In genomic region chr9:87729316-87730270, GRCm38 (mm10) we compare ENCODE assay signal across 8 mouse cellular contexts. TPM values are rescaled to one million over a fixed set of nuclear protein-coding genes. Genes with fewer than 3 reads are reported as not detected.
DNase-seq lines count a peak whose midpoint lies in the region; ATAC-seq and TF ChIP-seq lines count a peak whose summit lies in the region.

No protein-coding gene starts in this region.

- H3K4me2 ChIP-seq in lung, embryonic 16.5 days (ENCODE audit: low read depth, low read length): peak overlapping the region; percentile 70
- peak overlapping the region; percentile 72 for H3K4me2 ChIP-seq in embryonic facial prominence, embryonic 12.5 days (replicated peaks)
- H3K4me2 ChIP-seq in heart, embryonic 14.5 days (ENCODE audit: low read length): peak overlapping the region; percentile 64
- peak overlapping the region; percentile 77 for H3K4me2 ChIP-seq in limb, embryonic 14.5 days (replicated peaks; ENCODE audit: low read depth, low read length, severe bottlenecking)

- under 1% methylated on average over 75 of the region's 75 CpGs for WGBS in lung, embryonic 16.5 days
- WGBS in embryonic facial prominence, embryonic 12.5 days: 1% methylated on average over 74 of the region's 75 CpGs
- 1% methylated on average over 72 of the region's 75 CpGs for WGBS in heart, embryonic 14.5 days
- WGBS in limb, embryonic 14.5 days: 1% methylated on average over 72 of the region's 75 CpGs

- H3K9me3 ChIP-seq in lung, embryonic 16.5 days (ENCODE audit: control insufficient read depth, low read length): no peaks in the 10 kb centered on the region
- no peaks in the 10 kb centered on the region for H3K9me3 ChIP-seq in embryonic facial prominence, embryonic 12.5 days
- no peaks in the 10 kb centered on the region for H3K9me3 ChIP-seq in heart, embryonic 14.5 days (ENCODE audit: control insufficient read depth, low read length)
- no peaks in the 10 kb centered on the region for H3K9me3 ChIP-seq in limb, embryonic 14.5 days (ENCODE audit: control insufficient read depth, low read length)

- H3K9ac ChIP-seq in lung, embryonic 16.5 days (ENCODE audit: low read length): peak overlapping the region; percentile 57
- H3K9ac ChIP-seq in embryonic facial prominence, embryonic 12.5 days: peak overlapping the region; percentile 75
- H3K9ac ChIP-seq in heart, embryonic 14.5 days (ENCODE audit: low read length): peak overlapping the region; percentile 90
- H3K9ac ChIP-seq in limb, embryonic 14.5 days (ENCODE audit: low read depth, low read length, severe bottlenecking): peak overlapping the region; percentile 97

- ATAC-seq in lung, embryonic 16.5 days (ENCODE audit: low read depth): peak; percentile 65
- ATAC-seq in embryonic facial prominence, embryonic 12.5 days (ENCODE audit: insufficient number of reproducible peaks, insufficient read depth, low FRiP score, low TSS enrichment): peak; percentile 50
- peak; percentile 22; the same call in 1 of the 2 replicates for ATAC-seq in heart, embryonic 14.5 days (ENCODE audit: insufficient number of reproducible peaks, insufficient read depth, low FRiP score, low read depth)
- ATAC-seq in limb, embryonic 14.5 days (ENCODE audit: low FRiP score, low read depth): no peak
- ATAC-seq in neutrophil, adult 5-6 weeks (ENCODE audit: extremely low read depth, insufficient number of reproducible peaks, low FRiP score, poor library complexity, severe bottlenecking): 0 out of 2 replicates have a peak, but pooled peaks have one; percentile 1
- no peak for ATAC-seq in frontal cortex, adult (ENCODE audit: low TSS enrichment)

- peaks cover 16% of the 10 kb centered on the region for H3K4me1 ChIP-seq in lung, embryonic 16.5 days (replicated peaks; ENCODE audit: control insufficient read depth, insufficient read depth, low read length)
- H3K4me1 ChIP-seq in embryonic facial prominence, embryonic 12.5 days: peaks cover 11% of the 10 kb centered on the region
- H3K4me1 ChIP-seq in heart, embryonic 14.5 days (ENCODE audit: control insufficient read depth in 2 of 2, insufficient read depth in 2 of 2, low read length in 2 of 2): peaks cover 3 to 4% of the 10 kb centered on the region in 2 experiments; a peak in 2 of 4 replicates
- H3K4me1 ChIP-seq in limb, embryonic 14.5 days (ENCODE audit: control insufficient read depth, insufficient read depth, low read length): peaks cover 10% of the 10 kb centered on the region; the same call in 1 of the 2 replicates

- no peak for DNase-seq in lung, adult 18-20 months
- no peak for DNase-seq in limb, embryonic 14.5 days (ENCODE audit: low spot score)
- no peak for DNase-seq in cerebellum, adult 9-11 months

- no peak for TF ChIP-seq POLR2A in limb, embryonic 14.5 days (IDR thresholded peaks at IDR 0.05; ENCODE audit: borderline replicate concordance, extremely low read depth, insufficient read depth, insufficient read length)

- H3K36me3 ChIP-seq in lung, embryonic 16.5 days (ENCODE audit: control insufficient read depth, insufficient read depth, low read length): no peaks in the 10 kb centered on the region
- H3K36me3 ChIP-seq in embryonic facial prominence, embryonic 12.5 days: no peaks in the 10 kb centered on the region
- peaks cover 9% of the 10 kb centered on the region for H3K36me3 ChIP-seq in heart, embryonic 14.5 days (ENCODE audit: control insufficient read depth, insufficient read depth, low read length)
- H3K36me3 ChIP-seq in limb, embryonic 14.5 days (ENCODE audit: control insufficient read depth, insufficient read depth, low read length): peaks cover 3% of the 10 kb centered on the region; the same call in 1 of the 2 replicates

- H3K27me3 ChIP-seq in lung, embryonic 16.5 days (ENCODE audit: control insufficient read depth, insufficient read depth, low read depth, low read length): peaks cover 61% of the 10 kb centered on the region
- H3K27me3 ChIP-seq in embryonic facial prominence, embryonic 12.5 days: peaks cover 37% of the 10 kb centered on the region
- peaks cover 18% of the 10 kb centered on the region for H3K27me3 ChIP-seq in heart, embryonic 14.5 days (ENCODE audit: control insufficient read depth, insufficient read depth, low read length)
- H3K27me3 ChIP-seq in limb, embryonic 14.5 days (ENCODE audit: control insufficient read depth, insufficient read depth, low read length): peaks cover 32% of the 10 kb centered on the region

- H3K4me3 ChIP-seq in lung, embryonic 16.5 days (ENCODE audit: low read length): peak overlapping the region; percentile 50
- H3K4me3 ChIP-seq in embryonic facial prominence, embryonic 12.5 days: peak overlapping the region; percentile 53
- peak overlapping the region; percentile 68 to 80 for H3K4me3 ChIP-seq in heart, embryonic 14.5 days (ENCODE audit: control insufficient read depth in 1 of 2, insufficient read depth in 1 of 2, low read depth in 1 of 2, low read length in 2 of 2)
- peak overlapping the region; percentile 80 for H3K4me3 ChIP-seq in limb, embryonic 14.5 days (replicated peaks; ENCODE audit: low read length)

- no peak overlapping the region for H3K27ac ChIP-seq in lung, embryonic 16.5 days (ENCODE audit: low read length)
- H3K27ac ChIP-seq in embryonic facial prominence, embryonic 12.5 days: peak overlapping the region; percentile 76
- peak overlapping the region; percentile 86 to 88 for H3K27ac ChIP-seq in heart, embryonic 14.5 days (replicated peaks in 1 of 2; ENCODE audit: control insufficient read depth in 1 of 2, insufficient read depth in 1 of 2, low read depth in 2 of 2, low read length in 2 of 2)
- H3K27ac ChIP-seq in limb, embryonic 14.5 days (replicated peaks; ENCODE audit: low read depth, low read length): peak overlapping the region; percentile 93

RNA-seq across cellular contexts. Expression of gene Tbx18, which starts 1.5 kb away (rescaled TPM):
- 0.57 and 0.60 TPM in 2 replicates for polyA plus RNA-seq in lung, embryonic 16.5 days (2015; fragmentation: Nextera tagmentation; extraction: Ambion mirVana)
- 8.8 and 10.0 TPM in 2 replicates for polyA plus RNA-seq in embryonic facial prominence, embryonic 12.5 days (2016; fragmentation: Nextera tagmentation; extraction: Ambion mirVana)
- 11.6 and 13.2 TPM in 2 replicates for polyA plus RNA-seq in heart, embryonic 14.5 days (2014; fragmentation: Nextera tagmentation; extraction: Ambion mirVana)
- polyA plus RNA-seq in limb, embryonic 14.5 days (2012; rRNA removed): 30.8 and 37.8 TPM in 2 replicates
- polyA plus RNA-seq in limb, embryonic 14.5 days (2014; fragmentation: Nextera tagmentation; extraction: Ambion mirVana): 15.6 and 19.7 TPM in 2 replicates
- not detected in 2 replicates for total RNA-seq in neutrophil, adult 5-6 weeks (2017)

Comparison
In these comparisons a context has a peak if more than half of its experiments do, and no peak if none do; other contexts are left out.
1. ATAC-seq: peak in lung, embryonic 16.5 days (single experiment), embryonic facial prominence, embryonic 12.5 days (single experiment), heart, embryonic 14.5 days (single experiment) and neutrophil, adult 5-6 weeks (single experiment); none in limb, embryonic 14.5 days (single experiment) and frontal cortex, adult (single experiment).
2. Peak in every context shown above with its lines, with median percentiles within 50 percentile points of each other: H3K4me2 ChIP-seq, H3K4me3 ChIP-seq and H3K9ac ChIP-seq.